Mouse (Mus musculus): ENCODE data around the gene Kcnb1. TPM values are rescaled to one million over a fixed set of nuclear protein-coding genes. Genes with fewer than 3 reads are reported as not detected.

Kcnb1 gene
- total RNA-seq, 2 experiments from 2014 or later: 94.3 to 107 TPM

DNA sequence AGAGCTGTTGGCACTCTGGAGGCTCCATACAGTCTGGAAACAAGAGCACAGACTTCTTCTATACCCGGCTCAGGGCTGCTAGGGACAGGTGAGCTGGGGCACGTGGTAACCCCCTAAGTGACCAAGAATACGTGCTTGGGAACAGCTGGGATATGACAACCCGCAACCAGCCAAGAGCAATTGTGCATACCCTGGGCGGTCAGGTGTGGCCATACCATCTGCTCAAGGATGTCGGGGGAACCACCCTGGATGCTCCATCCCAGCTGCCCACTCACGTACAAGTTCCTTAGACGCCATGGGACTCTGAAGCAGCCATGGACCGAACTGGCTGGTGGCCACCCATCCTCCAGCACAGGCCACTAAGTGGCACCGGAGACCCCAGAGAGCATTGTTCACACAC, 26.8 kb downstream of the Kcnb1 start:
- no peak for DNase-seq

DNA sequence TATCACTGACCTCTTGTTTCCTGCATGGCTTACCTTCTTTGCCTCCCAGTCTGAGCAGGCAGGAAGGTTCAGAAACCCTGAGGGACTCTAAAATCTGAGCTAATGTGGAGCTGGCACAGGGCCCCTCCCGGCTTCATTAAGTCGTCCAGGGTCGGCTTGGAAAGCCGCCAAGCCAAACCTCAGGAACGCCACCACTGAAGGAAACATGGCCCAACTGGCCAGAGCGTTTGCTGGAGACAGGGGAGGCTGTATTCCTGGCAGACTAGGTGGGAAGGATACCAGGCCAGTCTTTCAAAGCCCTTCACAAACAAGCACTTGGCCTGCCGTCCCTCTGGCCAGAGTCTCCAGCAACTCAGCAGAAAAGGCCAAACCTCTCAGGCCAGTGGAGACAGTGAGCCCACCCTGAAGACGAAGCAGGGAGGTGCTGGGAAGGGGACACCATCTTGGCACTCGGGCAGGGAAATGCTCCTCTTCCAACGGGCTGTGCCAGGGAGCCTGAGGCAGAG, 27.4 kb downstream of the Kcnb1 start:
- DNase-seq: no peak

GRCm38 (mm10) chr2:167159721-167160120, 30.2 kb downstream of the Kcnb1 start:
- DNase-seq: no peak

DNA sequence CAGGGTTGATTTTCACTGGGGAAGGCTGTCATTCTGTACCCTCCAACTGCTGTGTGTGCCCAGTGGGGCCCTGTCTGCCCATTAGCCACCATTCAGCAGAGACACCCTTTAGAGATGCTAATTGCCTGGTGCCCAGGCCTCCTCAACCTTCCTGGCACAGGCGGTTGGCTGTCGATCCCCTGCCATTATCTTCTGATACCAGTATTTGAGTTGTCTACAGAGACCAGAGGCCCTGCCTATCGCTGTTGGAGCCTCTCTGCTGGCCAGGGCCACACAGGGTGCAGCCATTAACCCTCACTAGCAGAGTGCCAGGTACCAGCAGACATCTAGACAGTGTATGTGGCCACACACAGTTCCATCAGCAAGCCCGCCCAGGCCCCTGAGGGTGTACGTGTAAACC, 31.2 kb downstream of the Kcnb1 start:
- DNase-seq: no peak

DNA sequence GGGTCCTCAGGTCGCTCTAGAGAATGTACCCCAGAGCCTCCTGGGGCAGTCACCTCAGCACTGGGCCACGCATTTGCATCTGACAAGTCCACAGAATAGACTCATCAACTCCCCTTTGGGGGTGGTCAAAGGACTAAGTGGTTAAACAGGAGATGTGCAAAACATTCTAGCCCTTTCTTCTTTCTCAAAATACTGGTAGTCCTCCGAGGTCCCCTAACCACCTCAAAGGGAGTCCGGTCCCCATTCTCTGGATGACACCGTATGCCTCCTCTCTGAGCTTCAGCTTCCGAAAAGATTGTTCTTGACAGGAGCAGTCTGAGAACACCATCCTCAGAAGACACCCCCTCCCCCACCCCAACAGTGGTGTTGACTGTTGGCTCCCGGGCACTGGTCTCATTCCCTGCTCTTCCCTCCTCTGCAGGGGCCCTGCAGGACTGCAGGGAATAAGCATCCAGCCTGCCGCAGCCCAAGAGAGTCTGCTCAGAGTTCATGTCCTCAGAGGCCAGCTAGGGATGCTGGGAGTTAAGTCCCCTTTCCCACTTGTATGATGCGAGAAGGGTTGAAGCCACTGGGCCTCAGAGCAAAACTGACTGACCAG, 33.7 kb downstream of the Kcnb1 start:
- no peak for DNase-seq

DNA sequence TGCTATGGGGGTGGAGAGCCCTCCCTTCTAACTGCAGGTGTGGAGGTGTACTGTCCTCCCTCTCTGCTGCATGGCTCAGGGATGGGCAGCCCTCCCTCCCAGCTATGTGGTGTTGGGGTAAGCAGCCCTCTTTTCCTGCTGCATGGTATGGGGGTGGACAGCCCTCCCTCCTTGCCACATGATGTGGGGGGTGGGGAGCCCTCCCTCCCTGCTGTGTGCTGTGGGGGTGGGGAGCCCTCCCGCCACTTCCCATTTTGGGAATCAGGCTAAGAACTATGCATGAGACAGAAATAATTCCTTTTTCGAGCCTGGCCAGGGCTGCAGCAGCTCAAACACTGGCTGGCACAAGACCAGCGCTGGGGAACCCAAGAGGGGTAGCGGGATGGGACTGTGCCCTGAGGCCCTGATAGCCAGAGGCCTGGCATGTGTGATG, 34.4 kb downstream of the Kcnb1 start:
- DNase-seq: no peak

DNA sequence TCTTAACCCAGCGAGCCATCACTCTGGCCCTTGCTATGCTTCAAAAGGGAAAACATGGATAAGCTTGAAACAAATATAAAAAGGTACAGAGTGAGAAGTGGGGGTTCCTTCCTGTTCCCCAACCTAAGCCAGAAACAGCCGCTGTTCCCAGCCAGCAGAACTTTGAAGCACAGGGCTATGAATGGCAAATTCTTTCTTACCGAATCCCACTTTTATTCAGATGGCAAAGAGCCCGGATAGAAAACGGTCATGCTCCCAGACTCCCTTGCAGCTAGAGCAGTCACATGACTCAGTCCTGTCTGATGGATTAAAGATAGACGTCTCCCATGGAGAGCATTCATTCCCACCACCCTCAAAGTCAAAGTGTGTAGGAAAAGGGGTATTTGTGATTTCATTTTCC, 39.1 kb downstream of the Kcnb1 start:
- DNase-seq: no peak

DNA sequence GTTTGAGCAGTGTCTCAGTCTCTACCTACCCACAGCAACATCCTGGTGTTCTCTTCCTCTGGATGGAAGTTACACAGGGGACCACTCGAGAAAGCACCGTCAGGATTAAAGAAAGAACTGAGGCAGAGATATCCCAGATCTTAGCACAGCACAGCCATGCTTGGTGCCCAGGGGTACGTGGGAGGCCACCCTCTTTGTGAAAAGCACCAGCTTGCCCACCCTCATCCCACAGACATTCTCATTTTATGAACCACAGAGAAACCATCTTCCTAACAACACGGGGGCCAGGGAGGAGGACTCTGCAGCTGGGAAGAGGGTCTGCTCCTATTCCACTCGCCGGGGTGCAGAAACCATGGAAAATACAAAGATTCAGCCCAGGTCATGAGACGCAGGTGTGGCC, 39.8 kb downstream of the Kcnb1 start:
- no peak for DNase-seq

DNA sequence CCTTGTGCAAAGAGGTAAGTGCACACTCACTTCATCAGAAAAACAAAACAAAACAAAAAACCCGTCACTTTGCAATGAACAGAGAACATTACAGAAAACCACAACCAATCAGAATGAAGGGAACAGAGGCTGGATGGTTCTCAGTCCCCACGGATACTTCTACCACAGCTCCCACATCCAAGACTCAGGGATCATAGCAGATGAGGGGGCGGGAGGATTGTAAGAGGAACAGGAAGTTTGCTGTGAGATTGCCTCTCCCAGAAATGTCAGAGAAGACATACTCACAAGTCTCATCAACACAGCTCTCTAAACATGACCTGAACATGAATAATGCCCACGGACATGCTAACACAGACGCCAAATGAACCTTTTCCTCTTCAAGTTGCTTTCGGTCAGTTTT, 40.9 kb downstream of the Kcnb1 start:
- no peak for DNase-seq

- no peak for DNase-seq
These were observed 42.2 kb downstream of the Kcnb1 start for GRCm38 (mm10) chr2:167147708-167148107.

GRCm38 (mm10) chr2:167145904-167146303, 44.1 kb downstream of the Kcnb1 start:
- DNase-seq: no peak

DNA sequence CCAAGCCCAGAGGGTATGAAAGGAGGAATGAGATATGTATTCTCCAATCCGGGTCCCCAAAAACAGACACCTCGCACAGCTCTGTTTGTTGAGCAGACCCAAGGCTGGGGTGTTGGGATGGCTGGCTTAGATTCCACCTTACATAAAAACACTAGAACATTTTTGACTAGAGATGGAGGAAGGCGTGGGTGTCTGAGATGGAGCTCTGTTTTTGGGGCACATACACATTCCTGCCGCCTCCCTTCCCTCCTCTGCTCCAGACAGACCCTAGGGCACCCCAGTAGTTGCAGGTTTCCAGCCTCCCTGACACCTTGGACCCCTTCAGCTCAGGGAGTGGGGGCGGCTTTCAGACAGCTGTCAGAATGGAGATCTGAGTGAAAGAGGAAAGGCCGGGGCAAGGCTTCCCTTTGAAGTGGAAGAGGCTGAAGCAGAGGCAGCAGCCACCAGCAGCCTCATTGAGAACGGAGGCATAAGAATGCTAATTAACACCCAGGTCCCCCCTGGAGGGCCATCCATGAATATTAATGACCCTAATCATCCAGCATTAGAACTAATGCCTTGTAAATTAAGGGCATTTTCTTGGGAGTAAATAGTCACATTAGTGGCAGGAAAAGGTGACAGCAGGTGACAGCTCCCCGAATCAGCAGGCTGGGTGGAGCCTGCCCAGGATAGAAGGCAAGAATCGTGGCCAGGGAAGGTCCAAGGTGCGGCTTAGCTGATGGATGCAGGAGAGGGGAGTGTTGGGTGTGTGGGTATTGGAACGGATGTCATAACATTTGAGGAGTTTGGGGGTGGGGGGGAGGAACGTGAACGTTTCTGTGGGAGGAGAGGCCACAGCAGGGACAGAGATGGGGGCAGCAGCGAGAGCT, 45.3 kb downstream of the Kcnb1 start:
- peak in 1 of 2 experiments; percentile 50 for DNase-seq

DNA sequence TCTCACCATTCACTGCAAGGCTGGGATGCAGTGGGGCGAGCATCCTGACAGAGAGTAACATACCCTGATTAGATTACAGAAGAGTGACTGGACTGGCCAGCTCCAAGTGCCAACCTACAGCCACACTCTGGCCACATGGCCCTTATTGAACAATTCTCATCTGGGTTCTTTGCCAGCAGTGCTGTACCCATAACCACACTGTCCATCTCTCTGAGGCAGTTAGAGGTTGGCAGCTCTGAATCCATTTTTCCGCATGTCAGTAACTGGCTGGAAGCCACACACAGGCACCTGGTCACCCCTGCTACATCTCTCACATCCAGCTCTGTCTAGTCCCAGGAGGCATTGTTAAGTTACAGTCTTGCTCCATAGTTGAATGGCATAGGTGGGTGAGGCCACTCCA, 46.0 kb downstream of the Kcnb1 start:
- no peak for DNase-seq

DNA sequence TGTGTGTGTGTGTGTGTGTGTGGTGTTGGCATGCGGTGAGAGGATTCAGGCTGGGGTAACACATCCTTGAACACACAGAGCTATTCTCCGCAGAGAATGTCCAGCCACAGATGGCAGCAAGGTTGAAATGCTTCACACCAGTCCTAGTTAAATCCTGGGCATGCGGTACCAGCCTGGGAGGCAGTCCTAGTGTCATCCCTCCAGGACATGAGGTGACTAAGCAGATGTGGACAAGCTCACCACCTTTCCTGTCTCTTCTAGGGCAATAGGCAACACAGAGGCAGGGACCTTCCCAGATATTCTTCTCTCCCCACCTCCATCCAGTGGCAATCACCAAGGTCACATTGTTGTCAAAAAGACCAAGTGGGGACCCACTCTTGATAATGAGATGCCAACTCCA, 47.7 kb downstream of the Kcnb1 start:
- DNase-seq: no peak

DNA sequence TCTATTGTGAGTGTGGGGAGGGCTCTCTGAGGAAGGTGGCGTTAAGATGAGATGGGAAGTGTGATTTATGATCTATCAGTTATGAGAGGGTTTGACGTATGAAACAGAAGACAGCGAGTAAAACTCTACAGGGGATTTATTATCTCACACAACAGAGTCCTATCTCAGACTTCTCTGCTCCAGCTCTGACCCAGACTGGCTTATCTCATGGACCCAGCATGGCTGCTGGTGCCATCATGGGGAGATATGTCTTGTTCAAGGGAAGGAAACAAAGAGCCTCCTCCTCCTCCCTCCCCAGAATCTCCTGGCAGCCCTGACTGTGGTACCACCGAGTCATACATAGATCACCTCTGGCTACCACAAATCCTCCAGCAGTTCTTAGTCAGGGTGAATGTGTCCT, 48.1 kb downstream of the Kcnb1 start:
- DNase-seq: no peak

DNA sequence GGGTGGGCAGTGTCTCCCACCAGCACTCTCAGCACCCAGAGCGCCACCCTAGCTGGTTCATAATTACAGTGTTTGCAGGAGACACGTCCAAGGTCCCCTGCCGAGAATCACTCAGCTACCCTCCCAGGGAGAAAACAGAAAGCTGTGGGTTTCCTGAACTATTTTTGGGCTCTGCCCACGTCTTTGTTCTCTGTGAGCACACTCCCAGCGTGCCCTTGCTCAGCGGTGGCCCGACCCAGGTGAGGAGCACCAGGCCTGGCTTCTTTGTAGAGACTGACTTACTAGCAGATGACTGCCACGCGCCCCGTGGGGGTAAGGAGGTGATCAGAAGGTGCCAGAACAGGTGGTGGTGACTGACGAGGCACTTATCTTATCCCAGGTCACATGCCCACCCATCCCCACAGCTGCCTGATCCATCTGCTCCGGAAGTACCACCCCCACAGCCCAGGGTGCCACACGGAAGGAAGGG, 50.1 kb downstream of the Kcnb1 start:
- DNase-seq: no peak

- DNase-seq: no peak
These were observed 51.3 kb downstream of the Kcnb1 start for GRCm38 (mm10) chr2:167138611-167139010.

- peak; percentile 88 for DNase-seq
These were observed 53.0 kb downstream of the Kcnb1 start for GRCm38 (mm10) chr2:167136909-167137308.

DNA sequence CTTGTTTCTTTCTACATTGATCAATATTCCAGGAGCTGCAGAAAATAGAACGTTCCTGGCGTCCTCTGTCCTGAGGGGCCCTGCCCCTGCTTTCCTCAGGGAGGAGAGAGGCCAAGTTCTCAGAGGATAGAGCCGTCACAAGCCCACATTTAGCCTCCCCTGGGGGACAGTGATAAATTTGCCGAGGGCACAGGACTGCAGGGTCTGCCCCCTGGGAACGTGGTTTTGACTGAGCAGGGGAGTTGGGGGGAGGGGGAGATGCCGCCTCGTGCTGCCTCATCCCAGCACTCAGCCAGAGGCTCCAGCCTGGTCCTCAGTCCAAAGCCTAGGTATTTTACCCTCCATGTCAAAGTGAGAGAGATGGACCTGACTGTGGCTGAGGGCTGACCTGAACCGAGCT, 57.9 kb downstream of the Kcnb1 start:
- no peak for DNase-seq

DNA sequence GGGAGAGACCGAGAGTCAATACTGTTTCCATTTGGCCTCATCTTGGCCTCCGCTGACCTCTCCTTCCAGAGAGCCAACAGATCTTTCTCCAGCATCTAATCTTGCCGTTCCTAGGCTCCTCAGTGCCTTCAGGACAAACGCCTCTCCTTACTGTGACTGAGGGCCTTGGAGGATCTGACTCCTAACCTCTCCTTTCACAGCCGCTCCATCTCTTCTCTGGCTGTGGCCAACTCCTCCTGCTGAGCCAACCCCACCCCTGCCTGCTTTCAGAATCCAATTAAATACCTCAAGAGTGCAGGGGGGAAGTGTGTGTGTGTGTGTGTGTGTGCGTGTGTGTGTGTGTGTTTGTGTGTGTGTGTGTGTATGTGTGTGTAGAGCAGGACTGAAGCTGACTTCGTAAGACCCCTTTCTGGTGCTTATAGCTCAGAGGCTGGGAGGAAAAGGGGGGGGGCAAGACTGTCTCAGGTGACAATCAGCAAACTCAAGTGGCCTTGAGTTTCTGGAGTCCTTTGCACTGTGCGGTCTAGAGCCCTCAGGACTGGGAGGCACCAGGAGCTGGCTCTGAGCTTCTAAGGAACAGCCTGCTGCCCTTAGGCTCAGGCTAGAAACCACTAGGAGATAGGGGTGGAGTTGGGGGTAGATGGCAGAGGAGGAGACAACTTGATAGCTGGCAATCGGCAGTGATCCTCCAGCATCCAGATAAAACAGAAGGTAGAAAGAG, 59.7 kb downstream of the Kcnb1 start:
- DNase-seq: no peak

GRCm38 (mm10) chr2:167129608-167129955, 60.4 kb downstream of the Kcnb1 start:
- DNase-seq: no peak

DNA sequence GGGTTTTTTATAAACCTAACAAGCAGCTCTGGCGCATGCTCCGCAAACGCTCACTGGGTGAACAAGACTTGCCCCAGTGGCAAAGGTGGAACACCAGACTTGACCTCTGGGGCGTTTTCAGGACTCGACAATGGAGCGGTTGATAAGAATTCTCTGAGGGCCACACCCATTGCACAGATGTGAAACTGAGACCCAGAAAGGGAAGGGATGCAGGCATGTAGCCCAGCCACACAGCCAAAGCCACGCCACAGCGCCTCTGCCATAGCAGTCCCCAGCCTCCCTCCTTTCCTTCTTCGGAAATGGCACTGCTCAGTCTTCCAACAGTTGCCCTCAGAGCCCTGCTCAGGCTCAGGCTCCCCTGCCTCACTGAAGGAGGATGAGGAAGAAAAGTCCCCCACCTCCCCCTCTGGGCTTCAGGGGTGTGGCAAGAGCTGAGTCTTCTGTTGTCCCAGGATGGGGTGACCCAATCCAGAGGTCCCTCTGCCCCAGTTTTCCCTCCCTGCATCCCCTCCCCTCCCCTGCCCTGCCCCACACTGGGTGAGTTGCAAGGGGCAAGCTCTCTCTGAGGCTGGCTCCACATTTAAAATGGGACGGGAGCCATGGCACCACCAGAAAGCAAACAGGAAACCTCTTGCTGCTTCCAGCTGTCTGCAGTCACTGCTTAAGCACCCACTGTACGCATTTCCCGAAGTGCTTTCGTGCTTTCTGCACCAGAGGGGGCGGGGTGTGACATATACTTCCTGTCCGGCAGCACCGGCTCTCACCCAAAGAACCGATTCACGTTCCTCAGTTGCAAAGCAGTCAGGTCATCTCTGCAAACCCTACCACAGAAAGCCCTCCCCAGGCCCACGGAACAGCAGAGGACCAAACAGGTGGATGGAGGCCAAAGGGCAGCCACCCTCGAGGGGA, 61.0 kb downstream of the Kcnb1 start:
- no peak for DNase-seq

All from layer of hippocampus, postnatal 36 days (tissue).